Mouse (Mus musculus) intestine, embryonic 16.5 days (tissue): Measurements from ENCODE around the gene Copg2. TPM values are rescaled to one million over a fixed set of nuclear protein-coding genes. Genes with fewer than 3 reads are reported as not detected.

Experiments
- ATAC-seq: fragments of 200-750 bp; cut with Nextera tagmentation; 2 replicates; pipeline ENCODE4 v1.8.0; 2017; ENCODE audit warnings: moderate TSS enrichment, moderate library complexity
- H3K27ac ChIP-seq: fragments of 300-500 bp; sonication (generic); 2 replicates; pipeline ENCODE4 v1.5.1; 2014; ENCODE audit warnings: mild to moderate bottlenecking, low read length
- H3K27me3 ChIP-seq: fragments of 300-500 bp; sonication (generic); replicated peaks from 2 replicates; pipeline ENCODE4 v1.6.1; 2014; ENCODE audit warnings: low read length, control low read depth, mixed read lengths; ENCODE audit not compliant: control insufficient read depth, insufficient read depth
- H3K36me3 ChIP-seq: fragments of 300-500 bp; sonication (generic); 2 replicates; pipeline ENCODE4 v1.6.1; 2014; ENCODE audit warnings: low read length, control low read depth; ENCODE audit not compliant: control insufficient read depth, insufficient read depth
- H3K4me1 ChIP-seq: fragments of 300-500 bp; sonication (generic); 2 replicates; pipeline ENCODE4 v1.6.1; 2014; ENCODE audit warnings: low read length, control low read depth, mixed read lengths; ENCODE audit not compliant: control insufficient read depth, insufficient read depth
- H3K4me2 ChIP-seq: fragments of 300-500 bp; sonication (generic); 2 replicates; pipeline ENCODE4 v1.6.1; 2014; ENCODE audit warnings: low read depth, low read length, control low read depth
- H3K4me3 ChIP-seq: fragments of 300-500 bp; sonication (generic); 2 replicates; pipeline ENCODE4 v1.5.1; 2014; ENCODE audit warnings: mild to moderate bottlenecking, low read length
- H3K9ac ChIP-seq: fragments of 300-500 bp; sonication (generic); 2 replicates; pipeline ENCODE4 v1.6.1; 2014; ENCODE audit warnings: low read depth, low read length
- H3K9me3 ChIP-seq: fragments of 300-500 bp; sonication (generic); 2 replicates; pipeline ENCODE4 v1.6.1; 2016; ENCODE audit warnings: low read length, control low read depth; ENCODE audit not compliant: control insufficient read depth
- WGBS: fragments of 180-500 bp; shearing (Covaris S2); extraction: QIAGEN DNeasy Blood & Tissue Kit; methylation state at CpG from one replicate; pipeline ENCODE4 v1.1.7; 2014; 5-methylcytosine and 5-hydroxymethylcytosine counted together
- microRNA counts: library from miRNA; unstranded; fragments of <30 nt; microRNA quantifications from one replicate; lab custom pipeline; 2016
- microRNA-seq: library from miRNA; unstranded; fragments of <30 nt; microRNA quantifications from one replicate; pipeline ENCODE4, GENCODE M21; 2016
- polyA plus RNA-seq: library from polyadenylated mRNA; unstranded; fragments of >200 nt; fragmentation: Nextera tagmentation; extraction: Ambion mirVana; gene quantifications from 2 replicates; pipeline ENCODE4 v1.2.1, GENCODE M21; 2015

Copg2 gene
- polyA plus RNA-seq, 1 experiment from 2014 or later = 17.1 TPM

GRCm38 (mm10) chr6:30709115-30709514, 187.5 kb downstream of the Copg2 start:
- ATAC-seq = no peak
- no peak overlapping the region for H3K4me2 ChIP-seq

GRCm38 (mm10) chr6:30703977-30704602, 192.5 kb downstream of the Copg2 start:
- Histone ChIP-seq H3K36me3 (no peaks in the 10 kb centered on the region), H3K27ac (peak overlapping the region; percentile 65), H3K9ac (no peak overlapping the region), H3K27me3 (no peaks in the 10 kb centered on the region), H3K4me2 (no peak overlapping the region), H3K4me1 (peaks cover 8% of the 10 kb centered on the region; the same call in 1 of the 2 replicates), H3K4me3 (no peak overlapping the region), H3K9me3 (no peaks in the 10 kb centered on the region)
- 0 out of 2 replicates have a peak, but pooled peaks have one; percentile 48 for ATAC-seq
- WGBS = 58% methylated on average over 9 of the region's 9 CpGs

More at GRCm38 (mm10) chr6:30709115-30709514, 187.5 kb downstream of the Copg2 start:
- Histone ChIP-seq H3K36me3 (no peaks in the 10 kb centered on the region), H3K4me3 (no peak overlapping the region), H3K27me3 (no peaks in the 10 kb centered on the region), H3K4me1 (peaks cover 7% of the 10 kb centered on the region; the same call in 1 of the 2 replicates), H3K27ac (no peak overlapping the region), H3K9ac (no peak overlapping the region), H3K9me3 (no peaks in the 10 kb centered on the region)
- WGBS = 49% methylated on average over 6 of the region's 6 CpGs

DNA sequence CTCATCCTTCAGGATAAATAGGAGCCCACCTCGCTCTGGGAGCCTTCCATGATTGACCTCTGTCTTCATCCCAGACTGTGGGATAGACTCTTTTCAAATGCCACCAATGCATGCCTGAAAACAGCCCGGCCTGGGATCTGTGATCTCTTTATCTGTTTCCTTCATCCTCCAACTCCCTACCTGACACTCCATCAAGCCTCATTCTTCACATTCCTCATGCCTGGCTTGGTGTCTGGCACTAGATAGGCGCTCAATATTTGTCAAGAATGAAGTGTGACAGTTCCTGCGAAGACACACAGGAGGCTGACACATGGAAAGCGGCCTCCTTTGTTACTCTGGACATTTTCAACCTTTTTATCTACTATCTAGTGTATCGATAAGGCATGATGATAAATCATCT, 193.1 kb downstream of the Copg2 start:
- Histone ChIP-seq H3K27ac (no peak overlapping the region), H3K27me3 (no peaks in the 10 kb centered on the region), H3K36me3 (no peaks in the 10 kb centered on the region), H3K4me1 (peaks cover 8% of the 10 kb centered on the region; the same call in 1 of the 2 replicates), H3K9ac (no peak overlapping the region), H3K4me2 (no peak overlapping the region), H3K9me3 (no peaks in the 10 kb centered on the region), H3K4me3 (no peak overlapping the region)
- WGBS = 64% methylated on average over 6 of the region's 6 CpGs
- ATAC-seq = no peak

- 80% methylated on average over 6 of the region's 6 CpGs for WGBS
- Histone ChIP-seq H3K27me3 (no peaks in the 10 kb centered on the region), H3K4me1 (peaks cover 8% of the 10 kb centered on the region; the same call in 1 of the 2 replicates), H3K9me3 (no peaks in the 10 kb centered on the region), H3K4me2 (no peak overlapping the region), H3K27ac (no peak overlapping the region), H3K9ac (no peak overlapping the region), H3K4me3 (no peak overlapping the region), H3K36me3 (no peaks in the 10 kb centered on the region)
- ATAC-seq = no peak
These were observed 193.7 kb downstream of the Copg2 start for GRCm38 (mm10) chr6:30702881-30703280.

GRCm38 (mm10) chr6:30700182-30700581, 196.4 kb downstream of the Copg2 start:
- Histone ChIP-seq H3K27me3 (no peaks in the 10 kb centered on the region), H3K4me3 (no peak overlapping the region), H3K27ac (0 out of 2 replicates have a peak overlapping the region, but pooled peaks have one; percentile 8), H3K9me3 (no peaks in the 10 kb centered on the region), H3K36me3 (no peaks in the 10 kb centered on the region), H3K9ac (no peak overlapping the region), H3K4me1 (peaks cover 8% of the 10 kb centered on the region; the same call in 1 of the 2 replicates), H3K4me2 (no peak overlapping the region)
- WGBS = 48% methylated on average over 6 of the region's 6 CpGs
- ATAC-seq = peak; percentile 60; the same call in 1 of the 2 replicates

DNA sequence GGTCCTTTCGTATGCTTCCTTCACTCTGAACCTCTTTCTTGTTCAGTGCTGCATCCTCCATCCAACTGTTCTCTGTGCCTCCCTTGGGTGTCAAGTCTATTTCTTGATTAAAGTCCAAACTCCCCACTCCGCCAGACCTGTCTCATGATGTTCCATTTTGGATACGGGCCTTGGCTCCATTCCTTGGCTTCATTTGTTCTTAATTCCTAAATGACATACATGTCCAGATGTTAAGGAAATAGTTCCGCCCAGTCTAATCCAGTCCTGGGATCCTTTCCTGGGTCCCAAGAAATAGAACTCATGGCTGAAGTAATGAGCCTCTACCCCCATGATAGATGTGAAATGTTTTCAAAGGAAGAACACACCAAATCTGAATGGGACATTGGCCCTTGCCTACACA, 198.6 kb downstream of the Copg2 start:
- peak overlapping the region; percentile 49 for H3K27ac ChIP-seq
- H3K36me3 ChIP-seq = no peaks in the 10 kb centered on the region
- WGBS = 80% methylated on average over 4 of the region's 4 CpGs
- H3K4me2 ChIP-seq = no peak overlapping the region
- H3K9ac ChIP-seq = no peak overlapping the region
- H3K4me1 ChIP-seq = peaks cover 5% of the 10 kb centered on the region; the same call in 1 of the 2 replicates
- H3K27me3 ChIP-seq = no peaks in the 10 kb centered on the region
- no peak for ATAC-seq
- H3K9me3 ChIP-seq = no peaks in the 10 kb centered on the region
- H3K4me3 ChIP-seq = no peak overlapping the region

MicroRNAs encoded within 50 kb of the gene (microRNA counts, 519-probe panel; counts per million panel counts)
- 2,635 counts per million, percentile 64 among the panel's probes with 10 or more counts for microRNA mmu-miR-335-3p (lab: Ali Mortazavi, UCI)
- 3,944 counts per million, percentile 95 among the panel's probes with 10 or more counts for microRNA mmu-miR-335-5p (lab: Ali Mortazavi, UCI)

Small RNA genes within 50 kb of the gene (microRNA-seq; reads per million reads assigned to microRNA genes)
- gene Mir335 = 46,267 reads per million, percentile 99 among the genes with 10 or more reads in this experiment

Other genes with a start within 250 kb of the Copg2 start
- gene Cep41, start 203.0 kb downstream of the Copg2 start, polyA plus RNA-seq = 6.2 and 6.6 TPM in 2 replicates
- gene Mest, start 173.2 kb downstream of the Copg2 start, polyA plus RNA-seq = 558 and 560 TPM in 2 replicates
- gene Tsga13, start 18.8 kb upstream of the Copg2 start, polyA plus RNA-seq = not detected in 2 replicates
- 1.5 and 1.6 TPM in 2 replicates for gene Klf14, start 62.3 kb upstream of the Copg2 start, polyA plus RNA-seq